Mouse (Mus musculus): ENCODE measurements at regions not wholly inside any gene's neighbourhood (a gene's known extent, or its start where the extent isn't known, plus 50 kb on each side); places are given as distances from the start of the nearest gene placed in this dataset.

DNA sequence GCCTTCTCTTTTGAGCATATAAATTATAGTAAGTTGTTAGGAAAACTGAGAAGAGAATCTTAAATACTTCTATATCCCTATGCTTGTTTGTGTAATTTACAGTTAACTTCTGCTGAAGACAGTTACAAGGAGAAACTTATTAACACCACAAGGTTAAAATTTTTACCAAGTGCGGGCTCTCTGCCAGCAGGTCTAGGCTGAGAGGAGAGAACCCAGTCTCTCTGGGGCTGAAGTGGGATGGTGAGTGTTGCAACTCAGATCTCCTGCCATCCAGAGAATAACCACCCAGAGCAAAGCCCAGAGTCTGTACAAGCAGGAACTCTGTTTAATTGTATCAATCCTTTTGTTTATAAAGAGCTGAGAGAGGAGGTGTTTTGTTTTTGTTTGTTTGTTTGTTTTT, 51.3 kb upstream of the Cep126 start:
- TF ChIP-seq CTCF (IDR thresholded peaks at IDR 0.05; ENCODE audit: control insufficient read depth, insufficient read depth, insufficient read length), result no peak
- no peak for TF ChIP-seq USF1 (IDR thresholded peaks at IDR 0.05; ENCODE audit: low read depth)
- TF ChIP-seq MAX (IDR thresholded peaks at IDR 0.05), result no peak
- TF ChIP-seq CEBPB (IDR thresholded peaks at IDR 0.05; ENCODE audit: low read depth), result no peak
- no peak for TF ChIP-seq MYOD1 (IDR thresholded peaks at IDR 0.05; ENCODE audit: control insufficient read depth, insufficient read length, low read depth)
- TF ChIP-seq FOSL1 (IDR thresholded peaks at IDR 0.05; ENCODE audit: insufficient read depth, low read length, poor library complexity, severe bottlenecking), result no peak
